Mouse (Mus musculus) spleen, adult 2 months (tissue): ENCODE measurements around the gene Hist1h2ah. TPM values are rescaled to one million over a fixed set of nuclear protein-coding genes. Genes with fewer than 3 reads are reported as not detected.
"Not testable (repeated sequence)": the region's sequence is repeated elsewhere in the genome, so short reads cannot be mapped to it uniquely, and the experiment has no call there.

ENCODE experiments used
- DNase-seq, 2 experiments: peaks; one replicate each; pipeline versions ENCODE4 v3.0.0 to v3.0.0-alpha.2; 2012 to 2021; ENCODE audit warnings: low spot score in 2 of 2, low read depth in 1 of 2
- H3K27ac ChIP-seq: fragments of 200-500 bp; 2 replicates; pipeline ENCODE4 v1.5.1; 2012; ENCODE audit warnings: low read length, inconsistent platforms; ENCODE audit not compliant: insufficient read depth
- H3K27me3 ChIP-seq: fragments of 200-500 bp; 2 replicates; pipeline ENCODE4 v1.6.1; 2012; ENCODE audit warnings: mild to moderate bottlenecking, moderate library complexity, low read length, inconsistent platforms; ENCODE audit not compliant: control insufficient read depth, insufficient read depth
- H3K36me3 ChIP-seq: fragments of 200-500 bp; 2 replicates; pipeline ENCODE4 v1.6.1; 2012; ENCODE audit warnings: mild to moderate bottlenecking, low read length, inconsistent platforms; ENCODE audit not compliant: control insufficient read depth, insufficient read depth
- H3K4me1 ChIP-seq: fragments of 200-500 bp; 2 replicates; pipeline ENCODE4 v1.6.1; 2011; ENCODE audit warnings: inconsistent platforms; ENCODE audit not compliant: control insufficient read depth, insufficient read depth, insufficient read length
- H3K4me3 ChIP-seq: fragments of 200-500 bp; 2 replicates; pipeline ENCODE4 v1.5.1; 2011; ENCODE audit warnings: mild to moderate bottlenecking, inconsistent platforms; ENCODE audit not compliant: insufficient read depth, insufficient read length; ENCODE audit errors: extremely low read depth
- CTCF ChIP-seq: fragments of 200-500 bp; IDR thresholded peaks from 2 replicates; pipeline ENCODE4 v1.5.1; 2011; ENCODE audit warnings: mild to moderate bottlenecking, inconsistent platforms; ENCODE audit not compliant: insufficient read depth, insufficient read length, insufficient replicate concordance; ENCODE audit errors: extremely low read depth
- POLR2A ChIP-seq: fragments of 200-500 bp; IDR thresholded peaks from 2 replicates; pipeline ENCODE4 v1.6.1; 2011; ENCODE audit warnings: low read depth, low read length, inconsistent platforms
- WGBS: fragments of 180-500 bp; shearing (Covaris S2); methylation state at CpG from one replicate; pipeline ENCODE4 v1.1.7; 2018; 5-methylcytosine and 5-hydroxymethylcytosine counted together
- polyA plus RNA-seq: library from polyadenylated mRNA; depleted of rRNA; stranded (reverse); fragments of >200 nt; gene quantifications from 2 replicates; pipeline ENCODE4 v1.2.3, GENCODE M21; 2012; rRNA removed

The Hist1h2ah gene
- 51.3 and 149 TPM in 2 replicates for polyA plus RNA-seq

- peak; percentile 76 to 87 for DNase-seq
- H3K27me3 ChIP-seq, H3K4me1 ChIP-seq, H3K36me3 ChIP-seq: not testable (repeated sequence)
- Histone ChIP-seq H3K4me3 (peak within 1 kb of the TSS; percentile 64; the same call in 1 of the 2 replicates), H3K27ac (peak within 1 kb of the TSS; percentile 80)
- under 1% methylated on average over 26 of the region's 69 CpGs for WGBS
Measured at GRCm38 (mm10) chr13:22035267-22036148, at the start of gene Hist1h2ah, which contains the start of gene Hist1h2bk. TSS of gene Hist1h2ah (minus strand) at chr13:22035568. TSS of gene Hist1h2bk (plus strand) at chr13:22035870.

- DNase-seq, H3K27ac ChIP-seq, H3K36me3 ChIP-seq, H3K27me3 ChIP-seq, H3K4me1 ChIP-seq, H3K4me3 ChIP-seq: not testable (repeated sequence)
- WGBS = 85% methylated on average over 1 of the region's 1 CpGs
Measured at GRCm38 (mm10) chr13:22084140-22084539, 48.8 kb upstream of the Hist1h2ah start, which contains the start of gene Vmn1r188. TSS of gene Vmn1r188 (plus strand) at chr13:22084440.

GRCm38 (mm10) chr13:22063468-22063867 lies 28.1 kb upstream of the Hist1h2ah start:
- no peak for DNase-seq
- H3K27ac ChIP-seq = no peak overlapping the region
- 52% methylated on average over 1 of the region's 1 CpGs for WGBS

GRCm38 (mm10) chr13:22061422-22061821 lies 26.1 kb upstream of the Hist1h2ah start:
- WGBS = 66% methylated on average over 1 of the region's 1 CpGs
- Histone ChIP-seq H3K4me3 (no peak overlapping the region), H3K4me1 (no peaks in the 10 kb centered on the region), H3K27ac (no peak overlapping the region), H3K27me3 (no peaks in the 10 kb centered on the region), H3K36me3 (no peaks in the 10 kb centered on the region)
- no peak for TF ChIP-seq CTCF
- DNase-seq = no peak

More at GRCm38 (mm10) chr13:22063468-22063867, 28.1 kb upstream of the Hist1h2ah start:
- Histone ChIP-seq H3K36me3 (no peaks in the 10 kb centered on the region), H3K4me3 (no peak overlapping the region), H3K4me1 (no peaks in the 10 kb centered on the region), H3K27me3 (no peaks in the 10 kb centered on the region)
- no peak for TF ChIP-seq POLR2A

- Histone ChIP-seq H3K36me3 (no peaks in the 10 kb centered on the region), H3K4me3 (no peak overlapping the region), H3K4me1 (no peaks in the 10 kb centered on the region; the same call in none of the 2 replicates), H3K27me3 (no peaks in the 10 kb centered on the region), H3K27ac (no peak overlapping the region)
- DNase-seq = no peak
- no peak for TF ChIP-seq CTCF
- no peak for TF ChIP-seq POLR2A
- 91% methylated on average over 1 of the region's 1 CpGs for WGBS
Measured at GRCm38 (mm10) chr13:22053754-22054153, 18.4 kb upstream of the Hist1h2ah start.

GRCm38 (mm10) chr13:22051523-22051859 lies 16.1 kb upstream of the Hist1h2ah start:
- 10% methylated on average over 5 of the region's 5 CpGs for WGBS
- DNase-seq = no peak
- Histone ChIP-seq H3K4me3 (no peak overlapping the region), H3K4me1 (no peaks in the 10 kb centered on the region; the same call in none of the 2 replicates), H3K36me3 (no peaks in the 10 kb centered on the region), H3K27ac (no peak overlapping the region), H3K27me3 (no peaks in the 10 kb centered on the region)
- TF ChIP-seq POLR2A = no peak
- TF ChIP-seq CTCF = no peak
